Mouse (Mus musculus) ES-E14 (cell line): ENCODE results near the gene Tex21.

Experiments used
- HCFC1 ChIP-seq: IDR thresholded peaks from 2 replicates; pipeline ENCODE4 v1.6.1; 2012; ENCODE audit warnings: low read length, inconsistent platforms, borderline replicate concordance; ENCODE audit not compliant: insufficient read depth
- MAFK ChIP-seq: IDR thresholded peaks from 2 replicates; pipeline ENCODE4 v1.6.1; 2014; ENCODE audit warnings: mild to moderate bottlenecking, low read depth, low read length, inconsistent platforms; ENCODE audit not compliant: insufficient read depth
- ZNF384 ChIP-seq: IDR thresholded peaks from 2 replicates; pipeline ENCODE4 v1.6.1; 2012; ENCODE audit warnings: low read depth, low read length, inconsistent platforms

DNA sequence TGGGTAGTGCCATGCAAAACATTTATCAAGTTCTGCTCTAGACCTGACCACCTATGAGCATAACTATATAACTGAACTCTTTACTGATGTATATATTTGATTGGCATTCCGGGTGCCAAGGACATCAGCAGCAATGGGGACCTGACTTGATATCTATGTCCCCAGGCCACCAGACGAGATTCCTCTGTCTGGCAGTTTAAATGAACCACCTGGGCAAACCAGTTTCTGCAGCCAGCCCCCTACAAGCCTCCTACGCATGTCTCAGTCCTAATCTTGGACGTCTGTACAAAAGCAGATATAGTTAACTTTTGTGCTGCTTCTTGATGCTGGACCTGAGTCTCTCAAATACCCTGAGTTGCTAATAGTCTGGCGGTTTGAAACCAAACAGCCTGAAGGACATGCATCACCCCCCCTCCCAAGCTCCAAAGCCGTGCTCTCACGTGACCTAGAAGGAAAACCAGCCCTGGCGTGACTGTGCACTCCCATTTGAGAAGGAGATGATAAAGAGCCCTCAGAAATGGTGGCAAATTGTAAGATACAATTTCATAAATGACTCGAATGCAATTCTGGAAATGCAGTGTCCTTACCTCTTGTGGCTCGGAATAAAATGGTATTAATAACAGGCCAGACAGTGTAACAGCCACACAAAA, 61.3 kb downstream of the Tex21 start:
- TF ChIP-seq ZNF384, result no peak
- TF ChIP-seq HCFC1, result no peak
- no peak for TF ChIP-seq MAFK
